Mouse (Mus musculus) forebrain, embryonic 10.5 days (tissue): ENCODE measurements at regions not wholly inside any gene's neighbourhood (a gene's known extent, or its start where the extent isn't known, plus 50 kb on each side); places are given as distances from the start of the nearest gene placed in this dataset.
A peak's percentile ranks its signal among the peaks of the same experiment; 100 is the strongest.
"Not testable (repeated sequence)": the region's sequence is repeated elsewhere in the genome, so short reads cannot be mapped to it uniquely, and the experiment has no call there.

Experiments used
- DNase-seq: peaks from one replicate; pipeline ENCODE4 v3.0.0-alpha.2; 2017; ENCODE audit warnings: low spot score; ENCODE audit errors: extremely low spot score
- H3K27ac ChIP-seq: fragments of 300-500 bp; sonication (generic); 2 replicates; pipeline ENCODE4 v1.5.1; 2016; ENCODE audit warnings: mild to moderate bottlenecking
- H3K27me3 ChIP-seq: fragments of 300-500 bp; sonication (generic); 2 replicates; pipeline ENCODE4 v1.6.1; 2016; ENCODE audit warnings: mild to moderate bottlenecking; ENCODE audit not compliant: poor library complexity, severe bottlenecking
- H3K36me3 ChIP-seq: fragments of 300-500 bp; sonication (generic); replicated peaks from 2 replicates; pipeline ENCODE4 v1.6.1; 2016; ENCODE audit warnings: mild to moderate bottlenecking, moderate library complexity
- H3K4me1 ChIP-seq: fragments of 300-500 bp; sonication (generic); 2 replicates; pipeline ENCODE4 v1.6.1; 2016
- H3K4me3 ChIP-seq: fragments of 300-500 bp; sonication (generic); 2 replicates; pipeline ENCODE4 v1.5.1; 2016; ENCODE audit warnings: mild to moderate bottlenecking, moderate library complexity
- H3K9me3 ChIP-seq: fragments of 300-500 bp; sonication (generic); 2 replicates; pipeline ENCODE4 v1.6.1; 2016; ENCODE audit warnings: mild to moderate bottlenecking, moderate library complexity
- WGBS: fragments of 180-500 bp; shearing (Covaris S2); methylation state at CpG from one replicate; pipeline ENCODE4 v1.1.7; 2016; 5-methylcytosine and 5-hydroxymethylcytosine counted together

DNA sequence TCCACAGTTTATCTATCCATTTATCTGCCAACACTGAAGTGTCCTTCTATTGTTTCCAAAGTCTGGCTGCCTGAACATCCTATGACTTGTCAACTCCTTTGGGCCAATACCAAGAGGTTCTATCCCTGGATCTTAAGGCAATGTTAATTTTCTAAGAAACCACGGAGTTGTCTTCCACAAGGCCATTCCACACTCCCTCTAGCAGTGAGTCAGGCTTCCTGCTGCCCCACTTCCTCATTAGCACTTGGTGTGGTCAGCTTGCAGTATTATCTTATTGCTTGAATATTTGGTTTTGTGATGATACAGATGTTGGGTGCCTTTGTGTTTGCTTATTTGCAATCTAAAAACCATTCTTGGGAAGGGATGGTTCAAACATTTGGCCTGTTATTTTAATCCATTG, 87.5 kb upstream of the Ppp2r2d start:
- Histone ChIP-seq H3K36me3 (no peaks in the 10 kb centered on the region), H3K4me3 (no peak overlapping the region), H3K27ac (no peak overlapping the region), H3K27me3 (no peaks in the 10 kb centered on the region), H3K9me3 (no peaks in the 10 kb centered on the region), H3K4me1 (no peaks in the 10 kb centered on the region)
- no peak for DNase-seq
- 75% methylated on average over 1 of the region's 1 CpGs for WGBS

DNA sequence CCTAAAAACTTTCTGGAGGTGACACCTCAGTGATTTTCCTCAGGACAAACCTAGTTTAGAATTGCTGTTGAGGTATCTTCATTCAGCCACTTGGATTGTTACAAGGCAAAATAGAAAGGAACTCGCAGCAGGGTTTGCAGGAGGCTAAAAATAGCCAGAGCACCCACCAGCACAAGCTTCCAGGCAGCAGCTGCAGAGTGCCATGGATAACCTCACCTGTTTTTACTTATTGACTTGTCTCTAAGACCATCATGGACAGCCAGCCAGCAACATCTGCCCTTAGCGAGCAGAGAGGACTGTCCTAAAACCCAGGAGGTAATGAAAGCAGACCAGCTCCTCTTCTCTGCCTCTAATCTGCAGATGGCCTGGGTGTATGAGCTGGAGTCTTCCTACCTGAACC, 97.4 kb upstream of the Ppp2r2d start:
- H3K9me3 ChIP-seq, result no peaks in the 10 kb centered on the region
- no peaks in the 10 kb centered on the region for H3K27me3 ChIP-seq
- 81% methylated on average over 2 of the region's 2 CpGs for WGBS
- no peak for DNase-seq
- no peak overlapping the region for H3K27ac ChIP-seq
- peaks cover 7% of the 10 kb centered on the region; the same call in 1 of the 2 replicates for H3K4me1 ChIP-seq
- H3K36me3 ChIP-seq, result no peaks in the 10 kb centered on the region
- H3K4me3 ChIP-seq, result no peak overlapping the region

DNA sequence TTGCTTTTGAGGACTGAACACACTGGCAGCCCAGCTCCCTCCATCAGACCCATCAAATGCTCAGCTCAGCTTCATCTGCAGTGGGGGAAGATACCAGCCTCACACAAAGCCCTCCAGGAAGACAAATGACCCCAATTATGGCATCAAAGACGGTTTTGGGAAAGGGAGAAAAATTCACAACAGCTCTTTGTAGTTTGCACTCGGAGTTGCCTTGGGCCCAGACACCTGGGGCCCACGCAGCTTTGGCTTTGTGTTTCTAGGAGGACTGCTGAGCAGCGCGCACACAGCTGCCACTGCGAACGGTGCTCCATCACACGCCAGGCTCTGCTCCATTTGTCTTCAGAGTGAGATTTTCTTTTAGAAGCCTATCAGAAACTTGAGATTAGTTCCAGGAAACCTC, 99.3 kb upstream of the Ppp2r2d start:
- peak overlapping the region; percentile 27; the same call in 1 of the 2 replicates for H3K27ac ChIP-seq
- peaks cover 7% of the 10 kb centered on the region; the same call in 1 of the 2 replicates for H3K4me1 ChIP-seq
- H3K4me3 ChIP-seq, result no peak overlapping the region
- DNase-seq, result no peak
- no peaks in the 10 kb centered on the region for H3K36me3 ChIP-seq
- 72% methylated on average over 8 of the region's 8 CpGs for WGBS
- H3K27me3 ChIP-seq, result no peaks in the 10 kb centered on the region
- H3K9me3 ChIP-seq, result no peaks in the 10 kb centered on the region

DNA sequence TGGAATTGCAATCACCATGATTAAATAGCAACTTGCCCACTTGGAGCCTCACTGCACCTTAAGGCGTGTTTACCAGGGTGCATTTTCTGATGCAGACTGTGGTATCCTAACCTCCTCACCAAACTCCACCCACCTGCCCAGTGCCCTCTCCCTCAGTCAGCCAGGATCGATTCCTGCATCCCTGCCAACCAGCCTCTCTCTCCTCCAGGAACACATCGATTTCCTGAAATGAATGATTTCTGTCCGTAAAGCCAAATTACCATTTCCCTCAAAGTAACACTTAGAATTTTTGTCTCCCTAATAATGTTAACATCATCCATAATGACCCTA, 103.4 kb upstream of the Ppp2r2d start:
- H3K4me3 ChIP-seq, result no peak overlapping the region
- WGBS, result 90% methylated on average over 4 of the region's 4 CpGs
- H3K9me3 ChIP-seq, result no peaks in the 10 kb centered on the region
- no peak overlapping the region for H3K27ac ChIP-seq
- H3K27me3 ChIP-seq, result no peaks in the 10 kb centered on the region
- DNase-seq, result no peak
- peaks cover 7% of the 10 kb centered on the region; the same call in 1 of the 2 replicates for H3K4me1 ChIP-seq
- no peaks in the 10 kb centered on the region for H3K36me3 ChIP-seq

DNA sequence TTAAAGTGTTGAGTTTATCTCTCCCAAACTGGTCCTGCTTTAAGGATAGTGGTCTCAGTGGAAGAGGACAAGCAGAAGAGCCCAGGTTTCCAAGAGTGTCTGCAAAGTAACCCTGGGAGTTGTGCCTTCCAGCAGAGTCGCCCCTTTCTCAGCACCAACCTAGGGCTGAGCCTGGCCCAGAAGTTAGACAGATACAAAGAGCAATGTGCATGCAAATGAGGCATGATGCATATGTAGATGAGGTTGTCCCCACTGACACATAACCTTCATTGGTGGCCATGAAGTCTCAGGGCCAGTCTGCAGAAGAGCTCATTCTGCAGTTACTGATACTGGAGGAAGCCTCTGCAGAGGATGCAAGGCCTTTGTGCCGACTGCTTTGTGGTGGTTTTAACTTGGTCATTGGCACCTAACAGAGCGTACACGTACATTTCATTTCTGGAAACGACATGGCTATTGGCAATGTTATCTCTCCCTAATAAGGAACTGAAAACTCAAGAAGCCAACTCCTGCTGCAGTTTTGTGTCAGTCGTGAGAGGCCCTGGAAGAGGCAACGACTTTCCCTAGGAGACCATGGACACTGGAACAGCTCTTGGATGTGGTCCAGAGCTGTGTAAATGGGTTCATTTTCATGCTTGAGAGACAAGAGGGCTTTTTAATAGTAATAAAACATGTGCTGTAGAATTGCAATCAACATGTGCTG, 103.9 kb upstream of the Ppp2r2d start:
- Histone ChIP-seq H3K36me3 (no peaks in the 10 kb centered on the region), H3K9me3 (no peaks in the 10 kb centered on the region), H3K4me1 (peaks cover 7% of the 10 kb centered on the region; the same call in 1 of the 2 replicates), H3K27ac (no peak overlapping the region), H3K27me3 (no peaks in the 10 kb centered on the region), H3K4me3 (no peak overlapping the region)
- WGBS, result 86% methylated on average over 7 of the region's 7 CpGs
- no peak for DNase-seq

DNA sequence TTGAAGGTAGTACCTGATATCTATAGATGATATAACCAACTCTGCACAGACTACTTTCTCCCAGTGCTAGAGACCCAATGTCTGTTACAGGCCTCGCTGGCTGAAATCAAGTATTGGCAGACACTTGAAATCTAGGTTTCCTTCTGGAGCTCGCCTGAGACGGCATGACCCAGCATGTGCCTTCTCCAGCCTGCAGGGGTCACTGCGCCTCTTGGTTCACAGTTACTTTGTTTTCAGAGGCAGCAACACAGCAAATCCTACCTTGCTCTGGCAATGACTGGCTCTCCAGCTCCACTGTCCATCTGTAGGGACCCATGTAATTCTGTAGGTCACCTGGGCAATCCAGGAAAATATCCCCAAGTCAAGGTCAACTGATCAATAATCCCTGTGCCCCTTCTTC, 111.6 kb upstream of the Ppp2r2d start:
- peak; percentile 34 for DNase-seq
- Histone ChIP-seq H3K36me3 (no peaks in the 10 kb centered on the region), H3K4me1 (no peaks in the 10 kb centered on the region)

DNA sequence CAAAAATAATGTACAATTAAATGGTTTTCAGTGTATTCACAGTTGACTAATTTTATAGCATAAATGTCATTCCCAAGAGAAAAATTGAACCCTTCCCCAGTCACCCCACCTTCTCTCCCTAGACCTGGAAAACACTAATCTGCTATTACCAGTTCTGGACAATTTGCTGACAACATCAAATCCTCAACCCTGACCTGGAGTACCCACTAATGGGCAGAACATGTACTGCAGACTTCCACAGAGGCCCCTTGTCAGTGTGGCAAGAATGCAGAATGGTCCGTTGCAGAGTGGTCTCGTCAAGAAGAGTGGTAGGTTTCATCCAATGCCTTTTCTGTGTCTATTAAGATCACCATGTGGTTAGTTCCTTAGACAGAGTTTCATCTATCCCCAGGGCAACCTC, 121.0 kb upstream of the Ppp2r2d start:
- WGBS, result 88% methylated on average over 2 of the region's 2 CpGs
- H3K4me3 ChIP-seq, result no peak overlapping the region
- no peak overlapping the region for H3K27ac ChIP-seq
- no peaks in the 10 kb centered on the region for H3K36me3 ChIP-seq
- no peaks in the 10 kb centered on the region for H3K27me3 ChIP-seq
- no peaks in the 10 kb centered on the region for H3K9me3 ChIP-seq
- no peaks in the 10 kb centered on the region for H3K4me1 ChIP-seq
- DNase-seq, result no peak

More for the DNA sequence above, 111.6 kb upstream of the Ppp2r2d start:
- Histone ChIP-seq H3K27ac (no peak overlapping the region), H3K27me3 (no peaks in the 10 kb centered on the region), H3K9me3 (no peaks in the 10 kb centered on the region), H3K4me3 (no peak overlapping the region)
- WGBS, result 23% methylated on average over 4 of the region's 4 CpGs

DNA sequence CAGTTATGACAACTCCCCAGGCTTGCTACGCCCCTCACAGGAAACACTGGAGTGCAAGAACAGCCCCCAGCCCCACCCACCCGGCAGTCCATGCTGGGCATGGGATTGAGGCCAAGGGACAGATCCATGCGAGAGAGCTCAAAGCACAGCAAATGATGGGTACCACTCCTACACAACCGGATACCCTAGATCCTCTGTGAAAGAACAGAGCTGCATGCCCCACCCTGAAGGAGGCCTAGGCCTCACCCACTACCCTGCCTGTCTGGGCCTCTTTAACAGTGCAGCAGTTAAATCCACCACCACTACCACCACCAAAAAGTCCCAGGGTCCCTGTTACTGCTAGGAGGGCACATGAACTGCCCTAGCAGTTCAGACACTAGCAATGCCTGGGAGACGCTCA, 126.3 kb upstream of the Ppp2r2d start:
- Histone ChIP-seq H3K36me3 (no peaks in the 10 kb centered on the region), H3K9me3 (no peaks in the 10 kb centered on the region), H3K4me1 (no peaks in the 10 kb centered on the region), H3K27ac (no peak overlapping the region), H3K4me3 (no peak overlapping the region), H3K27me3 (no peaks in the 10 kb centered on the region)
- no peak for DNase-seq
- WGBS, result 81% methylated on average over 5 of the region's 5 CpGs

DNA sequence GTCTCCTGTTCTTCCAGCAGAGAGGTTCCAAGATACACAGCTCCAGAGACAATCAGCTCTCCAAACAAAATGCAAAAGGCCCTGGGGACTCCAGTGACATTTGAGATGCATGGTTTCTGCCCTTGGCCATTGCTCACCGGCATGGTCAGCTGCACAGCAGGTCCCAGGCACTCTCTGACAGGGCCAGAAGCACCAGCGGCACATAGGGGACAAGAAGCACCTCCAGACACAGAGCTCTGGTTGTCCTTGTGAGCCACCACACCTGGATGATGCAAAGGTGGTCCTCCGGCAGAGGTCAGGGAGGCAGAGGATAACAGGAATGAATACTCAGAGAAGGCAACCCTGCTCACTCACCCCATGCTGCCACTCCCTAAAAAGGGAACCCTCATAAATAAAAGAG, 126.8 kb upstream of the Ppp2r2d start:
- H3K9me3 ChIP-seq, result no peaks in the 10 kb centered on the region
- H3K27me3 ChIP-seq, result no peaks in the 10 kb centered on the region
- WGBS, result 75% methylated on average over 3 of the region's 3 CpGs
- no peaks in the 10 kb centered on the region for H3K36me3 ChIP-seq
- H3K4me1 ChIP-seq, result no peaks in the 10 kb centered on the region
- H3K27ac ChIP-seq, result no peak overlapping the region
- DNase-seq, result no peak
- H3K4me3 ChIP-seq, result no peak overlapping the region

DNA sequence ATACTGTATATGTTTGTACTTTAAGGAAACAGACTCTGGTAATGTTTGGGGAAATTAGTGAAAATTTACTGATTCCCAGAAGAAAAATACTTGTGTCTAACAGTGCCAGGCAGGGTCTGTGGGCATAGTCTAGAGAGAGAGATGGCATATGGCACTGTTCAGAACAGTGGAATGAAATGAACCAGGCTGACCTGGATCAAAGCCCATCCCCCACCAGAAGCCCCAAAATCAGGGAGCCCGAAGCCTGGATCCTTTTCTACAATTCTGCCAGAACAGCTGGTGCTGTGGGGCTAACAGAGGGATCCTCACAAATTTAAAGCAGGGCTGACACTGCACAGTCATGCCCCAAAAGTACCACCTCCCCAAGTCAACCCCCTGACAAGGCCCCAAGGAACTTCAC, 131.1 kb upstream of the Ppp2r2d start:
- Histone ChIP-seq H3K4me3 (no peak overlapping the region), H3K27ac (no peak overlapping the region), H3K27me3 (no peaks in the 10 kb centered on the region), H3K36me3 (no peaks in the 10 kb centered on the region), H3K9me3 (no peaks in the 10 kb centered on the region), H3K4me1 (no peaks in the 10 kb centered on the region)
- 71% methylated on average over 1 of the region's 1 CpGs for WGBS
- DNase-seq, result no peak

DNA sequence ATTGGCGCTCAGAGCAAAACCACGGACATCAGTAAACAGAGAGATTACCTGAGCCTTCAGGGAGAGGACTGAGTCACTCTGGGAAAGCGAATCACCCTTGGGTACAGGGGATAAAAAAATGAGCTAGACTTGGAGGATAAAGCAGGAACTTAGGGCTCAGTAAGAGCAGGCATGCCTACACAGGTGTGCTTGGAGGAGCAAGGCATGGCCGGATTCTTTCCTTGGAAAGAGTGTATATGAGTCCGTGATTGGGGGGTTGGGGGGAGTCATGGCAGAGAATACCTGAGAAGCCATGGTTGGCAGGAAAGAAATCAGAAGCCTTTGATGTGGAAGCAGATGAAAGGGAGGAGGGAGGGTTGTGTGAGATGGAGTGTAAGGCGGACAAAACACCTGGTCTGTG, 137.5 kb upstream of the Ppp2r2d start:
- Histone ChIP-seq H3K27ac (no peak overlapping the region), H3K4me1 (no peaks in the 10 kb centered on the region), H3K36me3 (no peaks in the 10 kb centered on the region), H3K27me3 (no peaks in the 10 kb centered on the region), H3K4me3 (no peak overlapping the region), H3K9me3 (no peaks in the 10 kb centered on the region)
- 93% methylated on average over 6 of the region's 6 CpGs for WGBS
- no peak for DNase-seq

DNA sequence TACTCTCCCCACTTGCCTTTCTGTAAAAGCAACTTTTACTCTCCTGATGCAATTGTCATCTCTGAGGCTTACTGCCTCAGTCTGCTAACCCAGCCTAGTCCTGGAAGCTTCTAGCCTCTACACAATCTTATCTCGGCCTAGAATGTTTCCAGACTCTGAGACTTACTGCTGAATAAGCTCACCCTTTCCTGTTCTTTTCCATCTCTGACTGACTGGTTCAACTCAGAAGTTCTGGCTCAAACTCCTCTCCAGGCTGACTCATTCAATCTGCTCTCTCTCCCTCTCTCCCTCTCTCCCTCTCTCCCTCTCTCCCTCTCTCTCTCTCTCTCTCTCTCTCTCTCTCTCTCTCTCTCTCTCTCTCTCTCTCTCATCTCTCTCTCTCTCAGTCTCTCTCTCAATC, 146.3 kb upstream of the Ppp2r2d start:
- H3K4me3 ChIP-seq, DNase-seq, H3K27me3 ChIP-seq, H3K4me1 ChIP-seq, H3K27ac ChIP-seq, H3K9me3 ChIP-seq, H3K36me3 ChIP-seq: not testable (repeated sequence)
- WGBS, result 86% methylated on average over 1 of the region's 1 CpGs

DNA sequence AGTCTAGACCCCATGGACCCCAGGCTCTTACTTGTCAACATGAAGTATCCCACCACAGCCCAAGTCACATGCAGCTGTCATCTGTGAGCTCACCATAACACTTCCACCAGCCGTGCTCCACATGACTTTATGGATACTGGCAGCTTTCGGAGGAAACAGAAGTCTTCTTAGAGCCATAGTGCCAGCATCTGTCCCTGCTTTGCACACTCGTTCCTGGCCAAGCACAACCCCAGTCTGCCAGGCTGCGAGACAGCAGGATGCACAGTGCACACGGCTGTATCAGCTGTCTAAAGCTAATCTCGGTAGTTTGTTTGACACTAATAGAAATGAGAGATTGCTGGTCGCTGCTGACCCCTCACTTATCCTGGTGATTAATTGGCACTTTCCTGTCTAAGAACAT, 163.7 kb upstream of the Ppp2r2d start:
- Histone ChIP-seq H3K27ac (no peak overlapping the region), H3K4me3 (no peak overlapping the region), H3K9me3 (no peaks in the 10 kb centered on the region), H3K36me3 (no peaks in the 10 kb centered on the region), H3K27me3 (no peaks in the 10 kb centered on the region), H3K4me1 (no peaks in the 10 kb centered on the region)
- WGBS, result 88% methylated on average over 7 of the region's 7 CpGs
- DNase-seq, result no peak

DNA sequence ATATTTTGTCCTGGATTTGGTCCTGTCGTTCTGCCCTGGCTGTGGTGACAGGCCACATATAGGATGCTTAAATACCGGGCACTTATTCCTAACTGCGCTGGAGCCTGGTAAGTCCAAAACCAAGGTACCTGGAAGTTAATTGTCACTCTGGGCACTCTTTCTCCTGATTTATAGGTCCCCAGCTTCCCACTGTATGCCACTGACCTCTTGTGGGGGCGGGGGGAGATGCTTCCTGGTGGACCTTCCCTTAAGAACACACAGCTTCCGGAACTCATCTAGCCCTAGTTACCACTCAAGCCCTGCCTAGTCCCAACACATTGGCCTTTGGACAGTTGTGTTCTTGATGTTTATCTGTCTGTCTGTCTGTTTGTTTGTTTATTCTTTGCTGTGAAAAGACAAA, 165.3 kb upstream of the Ppp2r2d start:
- Histone ChIP-seq H3K27ac (no peak overlapping the region), H3K27me3 (no peaks in the 10 kb centered on the region), H3K4me3 (no peak overlapping the region), H3K9me3 (no peaks in the 10 kb centered on the region), H3K4me1 (no peaks in the 10 kb centered on the region), H3K36me3 (no peaks in the 10 kb centered on the region)
- WGBS, result 92% methylated on average over 5 of the region's 5 CpGs
- no peak for DNase-seq
